Mouse (Mus musculus): ENCODE data around the gene Ufsp2. TPM values are rescaled to one million over a fixed set of nuclear protein-coding genes. Genes with fewer than 3 reads are reported as not detected.
A peak's percentile ranks its signal among the peaks of the same experiment; 100 is the strongest.

Ufsp2 gene
- polyA plus RNA-seq, 1 experiment from 2014 or later, result 80.1 TPM

- 90% methylated on average over 9 of the region's 9 CpGs for WGBS
- Histone ChIP-seq H3K4me3 (no peak overlapping the region), H3K4me1 (peaks cover 13% of the 10 kb centered on the region; the same call in 1 of the 2 replicates), H3K27ac (no peak overlapping the region), H3K4me2 (no peak overlapping the region), H3K36me3 (0 out of 2 replicates have a peak, but pooled peaks cover 4% of the 10 kb centered on the region), H3K9ac (no peak overlapping the region), H3K27me3 (no peaks in the 10 kb centered on the region), H3K9me3 (no peaks in the 10 kb centered on the region)
- ATAC-seq (ENCODE audit: borderline replicate concordance, extremely low read depth, low FRiP score, low TSS enrichment), result no peak
These were observed 47.4 kb downstream of the Ufsp2 start for GRCm38 (mm10) chr8:46022758-46023157.

DNA sequence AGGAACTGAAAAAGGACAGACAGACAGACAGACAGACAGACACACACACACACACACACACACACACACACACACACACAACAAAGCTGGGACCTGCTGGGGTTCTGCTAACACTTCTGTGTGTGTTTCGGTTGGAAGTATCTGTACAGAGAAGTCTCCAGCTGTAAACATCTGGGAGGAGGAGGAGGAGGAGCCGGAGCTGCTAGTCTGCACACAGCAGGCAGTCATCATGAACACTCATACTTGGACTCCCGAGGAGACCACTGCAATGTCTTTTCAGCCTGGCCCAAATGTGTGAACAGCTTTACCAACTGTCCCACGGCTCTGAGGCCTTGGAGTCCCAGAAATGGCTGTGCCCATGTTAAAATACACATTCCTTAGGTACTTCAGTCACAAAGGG, 49.1 kb downstream of the Ufsp2 start:
- H3K36me3 ChIP-seq, result 0 out of 2 replicates have a peak, but pooled peaks cover 4% of the 10 kb centered on the region
- H3K27me3 ChIP-seq, result no peaks in the 10 kb centered on the region
- H3K4me1 ChIP-seq, result peaks cover 13% of the 10 kb centered on the region; the same call in 1 of the 2 replicates
- no peaks in the 10 kb centered on the region for H3K9me3 ChIP-seq
- 21% methylated on average over 4 of the region's 4 CpGs for WGBS
- H3K27ac ChIP-seq, result peak overlapping the region; percentile 74
- H3K4me3 ChIP-seq, result no peak overlapping the region
- H3K9ac ChIP-seq, result no peak overlapping the region
- no peak overlapping the region for H3K4me2 ChIP-seq
- peak; percentile 97 for ATAC-seq (ENCODE audit: borderline replicate concordance, extremely low read depth, low FRiP score, low TSS enrichment)

DNA sequence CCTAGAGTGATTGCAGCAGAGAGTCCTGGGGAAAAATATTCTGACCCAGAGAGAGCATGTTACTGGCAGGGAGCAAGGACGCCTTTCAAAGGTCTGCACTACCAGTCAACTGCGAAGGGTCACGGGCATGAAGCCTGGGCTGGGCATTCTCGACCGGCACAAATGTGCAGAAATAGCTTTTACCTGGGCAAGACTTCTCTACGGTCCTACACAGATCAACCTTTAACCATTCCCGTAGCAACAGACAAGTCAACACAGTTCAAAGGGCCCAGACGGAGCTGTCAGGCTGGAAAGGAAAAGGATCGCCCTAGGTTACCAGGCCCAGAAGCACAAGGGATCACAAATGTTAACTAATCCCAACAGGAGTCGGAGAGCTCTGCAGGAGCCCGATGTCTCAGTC, 60.9 kb downstream of the Ufsp2 start:
- ATAC-seq (ENCODE audit: borderline replicate concordance, extremely low read depth, low FRiP score, low TSS enrichment), result no peak
- WGBS, result 67% methylated on average over 11 of the region's 11 CpGs
- H3K4me1 ChIP-seq, result 0 out of 2 replicates have a peak, but pooled peaks cover 4% of the 10 kb centered on the region

GRCm38 (mm10) chr8:46039666-46040065, 64.3 kb downstream of the Ufsp2 start:
- WGBS, result 66% methylated on average over 1 of the region's 1 CpGs
- no peak for ATAC-seq (ENCODE audit: borderline replicate concordance, extremely low read depth, low FRiP score, low TSS enrichment)
- Histone ChIP-seq H3K27ac (no peak overlapping the region), H3K4me2 (no peak overlapping the region), H3K36me3 (peaks cover 6% of the 10 kb centered on the region), H3K4me1 (no peaks in the 10 kb centered on the region), H3K9ac (no peak overlapping the region), H3K9me3 (no peaks in the 10 kb centered on the region), H3K27me3 (no peaks in the 10 kb centered on the region), H3K4me3 (no peak overlapping the region)

More for the DNA sequence above, 60.9 kb downstream of the Ufsp2 start:
- Histone ChIP-seq H3K9ac (no peak overlapping the region), H3K27me3 (no peaks in the 10 kb centered on the region), H3K9me3 (no peaks in the 10 kb centered on the region), H3K27ac (no peak overlapping the region), H3K4me2 (no peak overlapping the region), H3K36me3 (peaks cover 6% of the 10 kb centered on the region; the same call in 1 of the 2 replicates), H3K4me3 (no peak overlapping the region)

GRCm38 (mm10) chr8:46040260-46040659, 64.9 kb downstream of the Ufsp2 start:
- Histone ChIP-seq H3K9ac (no peak overlapping the region), H3K27ac (no peak overlapping the region)
- ATAC-seq (ENCODE audit: borderline replicate concordance, extremely low read depth, low FRiP score, low TSS enrichment), result no peak

More at GRCm38 (mm10) chr8:46040260-46040659, 64.9 kb downstream of the Ufsp2 start:
- no peak overlapping the region for H3K4me2 ChIP-seq
- 59% methylated on average over 13 of the region's 13 CpGs for WGBS
- no peak overlapping the region for H3K4me3 ChIP-seq
- H3K27me3 ChIP-seq, result no peaks in the 10 kb centered on the region
- peaks cover 5% of the 10 kb centered on the region for H3K36me3 ChIP-seq
- H3K9me3 ChIP-seq, result no peaks in the 10 kb centered on the region
- no peaks in the 10 kb centered on the region for H3K4me1 ChIP-seq

Other genes with a start within 250 kb of the Ufsp2 start
- 41.8 and 46.1 TPM in 2 replicates for gene Pdlim3, start 90.1 kb upstream of the Ufsp2 start, polyA plus RNA-seq (2015; fragmentation: Nextera tagmentation; extraction: Ambion mirVana)
- not detected in 2 replicates for gene Ccdc110, start 40.9 kb upstream of the Ufsp2 start, polyA plus RNA-seq (2015; fragmentation: Nextera tagmentation; extraction: Ambion mirVana)
- gene 1700029J07Rik, start 276 bp upstream of the Ufsp2 start, polyA plus RNA-seq (2015; fragmentation: Nextera tagmentation; extraction: Ambion mirVana), result 3.3 and 4.3 TPM in 2 replicates
- gene Lrp2bp, start 23.8 kb downstream of the Ufsp2 start, polyA plus RNA-seq (2015; fragmentation: Nextera tagmentation; extraction: Ambion mirVana), result 0.64 and 0.92 TPM in 2 replicates
- gene Ankrd37, start 30.2 kb downstream of the Ufsp2 start, polyA plus RNA-seq (2015; fragmentation: Nextera tagmentation; extraction: Ambion mirVana), result 33.4 and 44.7 TPM in 2 replicates
- gene Cfap97, start 176.2 kb downstream of the Ufsp2 start, polyA plus RNA-seq (2015; fragmentation: Nextera tagmentation; extraction: Ambion mirVana), result 25.9 and 26.5 TPM in 2 replicates
- 8.1 and 9.7 TPM in 2 replicates for gene Snx25, start 176.6 kb downstream of the Ufsp2 start, polyA plus RNA-seq (2015; fragmentation: Nextera tagmentation; extraction: Ambion mirVana)
- 450 and 462 TPM in 2 replicates for gene Slc25a4, start 235.8 kb downstream of the Ufsp2 start, polyA plus RNA-seq (2015; fragmentation: Nextera tagmentation; extraction: Ambion mirVana)